Mouse (Mus musculus) cerebellum, adult 2 months (tissue): ENCODE results near the gene Tent4b.

Experiments
- CTCF ChIP-seq: fragments of 200-500 bp; IDR thresholded peaks from 2 replicates; pipeline ENCODE4 v1.5.1; 2011; ENCODE audit warnings: low read depth, mild to moderate bottlenecking, control low read depth, low read length, moderate library complexity, borderline replicate concordance; ENCODE audit not compliant: insufficient read depth
- POLR2A ChIP-seq: fragments of 200-500 bp; IDR thresholded peaks from 2 replicates; pipeline ENCODE4 v1.6.1; 2011; ENCODE audit warnings: low read length, control low read depth, borderline replicate concordance; ENCODE audit not compliant: insufficient read depth

- no peak for TF ChIP-seq POLR2A
- TF ChIP-seq CTCF = no peak
These were observed 83.7 kb downstream of the Tent4b start for GRCm38 (mm10) chr8:88282684-88283083.
